Mouse (Mus musculus): ENCODE measurements around the gene Zfp991.
"Not testable (repeated sequence)": the region's sequence is repeated elsewhere in the genome, so short reads cannot be mapped to it uniquely, and the experiment has no call there.

The Zfp991 gene

DNA sequence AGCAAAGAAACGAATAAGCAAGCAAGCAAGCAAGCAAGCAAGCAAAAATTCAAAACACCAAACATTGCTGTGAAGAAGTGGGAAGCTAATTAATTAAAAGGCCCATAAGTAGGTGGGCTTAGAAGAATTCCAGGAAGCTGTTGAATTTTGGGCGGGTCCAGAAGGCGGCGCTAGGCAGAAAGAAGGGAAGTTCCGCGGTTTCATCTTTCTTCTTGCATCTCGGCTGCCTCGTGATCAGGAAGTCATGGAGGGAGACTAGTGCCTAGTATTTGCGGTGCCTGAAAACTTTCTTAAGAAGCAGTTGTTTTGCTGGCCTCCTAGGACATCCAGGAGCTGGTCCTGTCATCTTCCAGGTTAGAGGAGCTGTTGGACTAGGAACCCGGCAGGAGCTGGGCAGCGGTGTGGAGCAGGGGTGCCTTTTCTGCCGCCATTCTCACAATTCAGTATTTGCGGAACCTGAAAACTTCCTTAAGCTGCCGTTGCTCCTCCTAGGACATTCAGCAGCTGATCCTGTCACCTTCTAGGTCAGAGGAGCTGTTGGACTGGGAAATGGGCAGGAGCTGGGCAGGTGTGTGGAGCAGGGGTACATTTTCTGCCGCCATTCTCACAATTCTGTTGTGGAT lies at the start of gene Zfp991:
Gene Zfp991 (plus strand): TSS at position 202 of the 623 bp plus-strand sequence.
- DNase-seq (ENCODE audit: low spot score in 2 of 2): not testable (repeated sequence)

DNA sequence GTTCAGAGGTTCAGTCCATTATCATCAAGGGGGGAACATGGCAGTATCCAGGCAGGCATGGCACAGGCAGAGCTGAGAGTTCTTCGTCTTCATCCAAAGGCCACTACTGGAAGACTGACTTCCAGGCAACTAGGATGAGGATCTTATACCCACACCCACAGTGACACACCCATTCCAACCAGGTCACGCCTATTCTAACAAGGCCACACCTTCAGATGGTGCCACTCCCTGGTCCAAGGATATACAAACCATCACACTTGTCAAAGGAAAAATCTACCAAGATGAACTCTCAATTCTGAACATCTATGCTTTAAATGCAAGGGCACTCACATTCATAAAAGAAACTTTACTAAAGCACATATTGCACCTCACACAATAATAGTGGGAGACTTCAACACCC lies 36.2 kb upstream of the Zfp991 start:
- not testable (repeated sequence) for DNase-seq (ENCODE audit: low spot score in 2 of 2)

GRCm38 (mm10) chr4:147101666-147102626 lies 29.9 kb upstream of the Zfp991 start:
- peak; percentile 10 to 13 for DNase-seq (ENCODE audit: low spot score in 2 of 2)

DNA sequence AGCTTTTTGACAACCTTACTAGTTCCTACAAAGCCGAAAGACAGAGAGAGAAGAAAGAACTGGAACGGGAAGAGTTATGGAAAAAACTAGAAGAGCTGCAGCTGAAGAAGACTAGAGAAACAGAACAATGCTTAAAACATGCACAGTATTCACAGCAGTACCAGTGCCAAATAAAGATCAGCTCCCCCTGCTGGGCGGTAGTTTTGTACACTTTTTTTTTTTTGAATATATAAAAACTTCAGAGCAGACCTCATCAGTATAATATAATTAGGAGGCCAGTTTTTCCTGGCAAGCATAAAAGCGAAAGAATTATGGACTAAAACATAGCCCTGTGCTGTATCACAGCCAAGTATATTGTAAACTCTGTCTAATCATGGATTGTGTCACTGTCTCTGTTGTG lies 28.0 kb upstream of the Zfp991 start:
- not testable (repeated sequence) for DNase-seq (ENCODE audit: low spot score in 2 of 2)

GRCm38 (mm10) chr4:147117839-147118238 lies 14.0 kb upstream of the Zfp991 start:
- not testable (repeated sequence) for DNase-seq (ENCODE audit: low spot score in 2 of 2)

DNA sequence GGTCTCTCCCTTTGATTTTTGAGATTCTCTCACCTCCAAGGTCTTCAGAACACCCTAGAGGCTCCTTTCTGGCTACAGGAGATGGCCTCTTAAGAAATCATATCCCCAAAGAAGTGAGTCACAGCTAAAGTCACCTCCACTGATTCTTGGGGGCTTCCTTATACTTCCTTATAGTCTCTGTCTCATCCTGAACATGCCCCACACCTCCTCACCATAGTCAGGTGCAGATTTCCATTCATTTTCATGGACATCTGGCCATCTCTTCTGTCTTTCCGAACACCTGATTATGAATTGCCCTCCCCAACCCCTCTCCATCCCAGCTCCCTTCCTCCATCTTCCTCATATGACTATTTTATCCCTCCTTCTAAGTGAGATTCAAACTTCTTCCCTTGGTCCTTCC lies 9.6 kb upstream of the Zfp991 start:
- not testable (repeated sequence) for DNase-seq (ENCODE audit: low spot score in 2 of 2)

GRCm38 (mm10) chr4:147123797-147124196 lies 8.0 kb upstream of the Zfp991 start:
- DNase-seq (ENCODE audit: low spot score in 2 of 2): not testable (repeated sequence)

GRCm38 (mm10) chr4:147124400-147125306 lies 7.2 kb upstream of the Zfp991 start:
- DNase-seq (ENCODE audit: low spot score in 2 of 2): peak in 1 of 2 experiments; percentile 2

GRCm38 (mm10) chr4:147125326-147125725 lies 6.5 kb upstream of the Zfp991 start:
- DNase-seq (ENCODE audit: low spot score in 2 of 2): not testable (repeated sequence)

- not testable (repeated sequence) for DNase-seq (ENCODE audit: low spot score in 2 of 2)
These were observed 6.0 kb upstream of the Zfp991 start for GRCm38 (mm10) chr4:147125870-147126269.

GRCm38 (mm10) chr4:147126435-147126834 lies 5.4 kb upstream of the Zfp991 start:
- DNase-seq (ENCODE audit: low spot score in 2 of 2): not testable (repeated sequence)

DNA sequence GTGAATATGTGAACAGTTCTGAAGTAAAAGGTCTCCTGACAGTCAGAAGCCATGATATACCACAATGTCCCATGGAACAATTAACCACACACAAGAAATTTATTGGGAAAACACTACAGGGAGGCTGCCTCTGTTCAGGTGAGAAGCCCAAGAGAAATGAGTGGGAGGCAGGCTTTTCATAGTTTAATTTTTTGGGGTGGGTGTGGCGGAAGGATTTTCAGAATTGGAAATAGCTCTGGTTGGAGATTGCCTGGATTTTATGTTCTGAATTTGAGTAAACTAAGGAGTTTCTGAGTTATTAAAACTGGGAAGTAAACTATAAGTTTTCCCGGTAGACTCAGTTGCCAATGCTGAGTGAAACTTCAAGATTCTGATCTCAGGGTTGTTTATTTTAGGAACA lies 4.7 kb upstream of the Zfp991 start:
- DNase-seq (ENCODE audit: low spot score in 2 of 2): not testable (repeated sequence)

DNA sequence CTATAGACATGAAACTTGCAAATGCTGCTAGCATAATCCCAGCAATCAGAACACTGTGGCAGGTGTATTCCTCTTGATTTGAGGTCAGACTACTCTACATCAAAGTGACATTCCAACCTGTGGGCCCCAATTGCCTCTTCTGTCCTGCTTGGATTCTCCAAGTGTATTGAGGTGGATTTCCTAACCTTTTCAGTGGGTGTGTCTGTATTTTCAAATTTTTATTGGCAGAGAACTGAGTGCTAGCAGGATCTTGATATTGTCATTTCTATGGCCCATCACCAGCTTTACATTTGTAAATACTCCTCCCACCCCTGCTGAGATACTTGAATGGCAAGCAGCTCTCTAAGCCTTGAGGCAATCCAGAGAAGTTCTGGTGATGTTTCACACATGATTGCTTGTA lies 3.7 kb upstream of the Zfp991 start:
- not testable (repeated sequence) for DNase-seq (ENCODE audit: low spot score in 2 of 2)

DNA sequence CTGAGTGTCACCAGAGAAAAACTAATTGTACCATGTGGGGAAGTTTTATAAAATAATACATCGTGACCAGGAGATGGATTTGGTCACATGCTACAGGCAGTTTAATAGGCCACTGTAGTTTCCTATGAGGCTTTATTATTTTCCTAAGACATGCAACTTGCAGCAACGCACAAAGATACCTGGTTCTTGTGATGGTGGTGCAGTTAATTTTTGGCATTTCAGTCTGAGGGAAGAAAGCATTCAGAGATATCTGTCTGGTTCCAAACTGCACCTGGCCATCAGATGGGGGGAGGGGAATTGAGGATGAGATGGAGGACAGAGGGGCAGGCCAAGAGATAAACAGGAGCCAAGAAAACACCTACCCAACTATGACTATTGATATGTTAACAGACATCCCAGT lies 1.8 kb downstream of the Zfp991 start:
- not testable (repeated sequence) for DNase-seq (ENCODE audit: low spot score in 2 of 2)

DNA sequence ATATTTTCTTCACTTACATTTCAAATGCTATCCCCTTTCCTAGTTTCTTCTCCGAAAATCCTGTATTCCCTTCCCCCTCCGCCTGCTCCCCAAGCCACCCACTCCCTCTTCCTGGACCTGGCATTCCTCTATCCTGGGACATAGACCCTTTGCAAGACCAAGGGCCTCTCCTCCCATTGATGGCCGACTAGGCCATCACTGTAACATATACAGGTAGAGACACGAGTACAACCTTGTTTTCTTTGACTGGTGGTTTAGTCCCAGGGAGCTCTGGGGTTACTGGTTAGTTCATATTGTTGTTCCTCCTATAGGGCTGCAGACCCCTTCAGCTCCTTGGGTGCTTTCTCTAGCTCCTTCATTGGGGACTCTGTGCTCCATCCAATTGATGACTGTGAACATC lies 9.9 kb downstream of the Zfp991 start:
- DNase-seq (ENCODE audit: low spot score in 2 of 2): not testable (repeated sequence)

DNA sequence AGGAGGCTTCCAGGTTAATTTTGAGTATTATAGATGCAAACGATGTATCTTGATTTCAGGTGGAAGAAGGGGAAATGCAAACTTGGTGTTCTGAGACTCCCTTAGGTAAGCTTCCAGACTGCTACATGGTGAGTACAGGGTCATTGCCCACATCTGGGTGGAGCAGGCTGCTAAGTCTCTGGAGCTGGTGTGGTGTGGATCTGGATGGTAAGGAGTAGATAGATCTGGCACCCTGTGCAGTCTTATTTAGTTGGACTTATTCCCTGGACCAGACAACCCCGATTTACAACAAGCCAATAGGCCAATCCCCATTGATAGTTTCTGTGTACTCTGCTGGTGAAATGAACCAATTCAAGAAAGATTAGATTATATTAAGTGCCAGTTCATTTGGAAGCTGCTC lies 33.4 kb downstream of the Zfp991 start:
- DNase-seq (ENCODE audit: low spot score in 2 of 2): not testable (repeated sequence)

GRCm38 (mm10) chr4:147170547-147170946 lies 38.7 kb downstream of the Zfp991 start:
- DNase-seq (ENCODE audit: low spot score in 2 of 2): not testable (repeated sequence)

GRCm38 (mm10) chr4:147171557-147171956 lies 39.7 kb downstream of the Zfp991 start:
- DNase-seq (ENCODE audit: low spot score in 2 of 2): not testable (repeated sequence)

GRCm38 (mm10) chr4:147176279-147176880 lies 44.5 kb downstream of the Zfp991 start:
- not testable (repeated sequence) for DNase-seq (ENCODE audit: low spot score in 2 of 2)

DNA sequence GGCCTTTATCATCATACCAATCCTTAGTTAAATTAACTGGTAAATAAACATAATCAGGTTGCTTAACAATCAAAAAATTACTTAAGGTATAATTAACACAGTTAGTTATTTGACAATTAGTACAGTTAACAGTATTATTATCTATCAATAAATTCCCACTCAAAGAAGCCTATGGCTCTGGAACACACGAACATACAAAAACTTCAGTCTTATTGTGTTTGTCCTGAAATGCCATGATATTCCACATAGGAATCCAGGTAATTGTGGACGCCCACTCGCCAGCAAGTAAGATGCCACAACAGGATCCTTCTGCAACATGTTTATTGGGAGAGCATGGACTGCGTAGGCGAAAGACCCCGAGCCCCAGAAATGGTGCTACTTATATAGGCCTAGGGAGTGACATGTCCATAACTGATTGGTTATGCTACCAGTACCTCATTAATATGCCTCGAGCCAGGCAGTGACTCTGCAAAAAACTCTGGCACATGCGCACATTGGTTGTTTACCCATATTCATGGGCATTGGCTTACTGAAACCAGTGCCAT lies 49.4 kb downstream of the Zfp991 start:
- DNase-seq (ENCODE audit: low spot score in 2 of 2): not testable (repeated sequence)
